Mouse (Mus musculus) gastrocnemius, adult 8-10 months (tissue): ENCODE results near the gene Ntm. TPM values are rescaled to one million over a fixed set of nuclear protein-coding genes. Genes with fewer than 3 reads are reported as not detected.

Experiments
- DNase-seq, 2 experiments: peaks; one replicate each; pipeline ENCODE4 v3.0.0; 2022; ENCODE audit warnings: low spot score in 2 of 2
- total RNA-seq, 4 experiments: library from RNA; stranded (reverse); gene quantifications; 2 replicates each; pipeline ENCODE4 v1.2.4; 2022

Gene Ntm
- total RNA-seq, 4 experiments from 2014 or later, result 0.46 to 0.92 (median 0.72) TPM

DNA sequence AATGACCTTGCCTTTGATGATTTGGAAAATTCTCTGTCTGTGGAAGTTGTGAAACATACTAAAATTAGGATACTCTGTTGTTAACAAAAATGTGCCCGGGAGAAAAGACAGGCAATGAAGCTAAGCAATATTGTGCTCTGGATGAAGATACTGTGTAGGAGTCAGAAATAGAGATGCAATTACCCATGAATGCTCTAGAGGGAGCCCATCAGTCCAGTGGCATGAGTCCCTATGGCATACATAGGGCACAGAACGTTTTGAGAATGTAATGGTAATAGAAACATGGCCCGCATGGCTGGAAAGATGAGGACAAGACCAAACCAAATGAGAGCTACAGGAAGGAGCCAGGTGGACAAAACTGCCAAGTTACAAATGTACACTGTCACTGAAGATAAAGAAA, 712.1 kb downstream of the Ntm start:
- no peak for DNase-seq

DNA sequence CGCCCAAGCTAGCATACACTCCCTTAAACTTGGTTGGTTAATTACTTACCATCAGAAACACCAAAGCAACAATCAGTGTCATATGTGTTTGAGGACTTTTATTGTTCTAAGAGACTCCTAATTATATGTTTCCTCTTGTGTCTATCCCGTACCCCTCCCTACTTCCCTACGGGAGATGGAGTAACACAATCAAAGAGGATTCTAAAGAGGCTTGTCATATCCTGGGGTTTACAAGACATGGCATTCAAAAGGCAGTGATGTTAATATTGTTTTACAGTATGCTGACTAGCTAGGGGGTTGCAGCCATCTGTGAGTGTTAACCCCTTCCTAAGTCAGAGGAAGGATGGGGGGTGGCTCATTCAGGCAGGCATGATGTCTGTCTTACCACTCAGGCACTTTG, 715.1 kb downstream of the Ntm start:
- no peak for DNase-seq

DNA sequence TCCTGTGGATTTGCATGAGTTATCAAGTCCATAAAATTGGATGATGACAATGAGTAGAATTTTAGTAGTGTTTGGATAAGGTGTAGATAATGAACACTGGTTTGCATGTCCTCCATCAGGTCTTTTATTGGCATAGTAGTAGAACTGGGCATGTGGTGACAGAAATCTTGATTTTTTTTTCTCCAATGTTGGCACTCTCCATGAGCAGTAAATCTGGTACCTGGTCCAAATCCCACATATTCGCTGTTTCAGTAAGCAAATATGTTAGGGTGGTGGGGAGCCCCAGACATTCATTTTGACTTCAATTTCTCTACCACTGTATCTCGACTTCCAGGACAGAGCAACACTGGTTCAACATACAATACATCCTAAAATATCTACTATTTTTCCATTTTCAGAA, 718.9 kb downstream of the Ntm start:
- DNase-seq, result no peak

DNA sequence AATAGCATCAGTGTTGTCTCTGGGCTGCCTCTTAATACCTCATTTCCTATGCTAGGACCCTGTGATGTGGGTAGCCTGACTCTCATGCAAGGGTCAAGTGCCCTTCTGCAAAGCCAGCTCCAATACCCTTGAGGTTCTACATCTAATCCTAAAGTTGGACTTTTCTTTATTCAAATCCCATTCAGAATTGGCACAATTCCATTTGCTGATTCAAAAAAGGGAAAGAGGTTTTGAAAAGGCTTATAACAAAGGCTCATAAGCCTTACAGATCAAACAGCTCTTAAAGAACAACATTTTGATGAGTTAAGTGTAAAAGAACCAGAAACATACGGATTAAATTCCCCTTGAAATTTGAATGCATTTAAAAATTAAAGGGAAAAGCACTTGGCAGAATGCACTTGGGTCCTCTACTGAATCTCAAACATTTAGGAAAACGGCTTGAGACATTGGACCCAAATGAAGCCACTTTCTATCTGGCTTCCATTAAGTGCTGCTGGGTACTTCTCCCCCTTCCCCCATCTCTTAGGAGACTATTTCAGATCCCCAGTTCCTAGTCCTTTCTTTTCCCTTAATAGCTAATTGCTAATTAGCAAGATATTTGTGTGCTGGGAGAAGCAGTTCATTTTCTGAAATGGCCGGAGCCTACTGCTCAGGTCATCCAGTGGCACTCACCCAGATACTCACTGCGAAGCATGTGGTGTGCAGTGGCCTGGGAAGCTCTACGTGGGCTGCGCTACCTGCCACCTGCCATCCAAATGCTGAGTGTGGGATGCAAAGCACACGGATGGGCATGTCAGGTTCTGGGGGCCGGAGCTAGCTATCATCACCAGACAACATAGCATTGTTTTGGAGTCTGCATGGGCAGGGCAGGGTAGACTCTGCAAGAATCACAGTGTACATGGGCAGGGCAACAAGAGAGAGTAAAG, 720.2 kb downstream of the Ntm start:
- DNase-seq, result no peak

- no peak for DNase-seq
These were observed 722.1 kb downstream of the Ntm start for GRCm38 (mm10) chr9:29240797-29241196.

DNA sequence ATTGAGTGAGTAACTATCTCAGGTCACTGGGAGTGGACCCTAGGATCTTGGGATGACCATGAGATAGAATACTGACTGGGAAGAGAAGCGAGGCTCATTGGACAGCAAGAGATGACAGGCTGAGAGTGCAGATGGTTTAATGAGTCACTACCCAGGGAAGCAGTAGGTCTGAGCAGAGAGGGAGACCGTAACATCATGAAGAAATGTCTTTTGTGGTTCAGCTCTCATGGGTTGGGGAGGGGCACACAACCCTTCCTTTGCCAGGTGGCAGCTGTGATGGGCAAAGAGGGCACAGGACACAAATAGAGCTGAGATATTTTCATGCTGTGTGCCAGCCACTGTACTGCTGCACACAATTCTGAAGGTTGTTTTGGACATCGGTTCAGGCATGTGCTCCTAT, 724.0 kb downstream of the Ntm start:
- no peak for DNase-seq

DNA sequence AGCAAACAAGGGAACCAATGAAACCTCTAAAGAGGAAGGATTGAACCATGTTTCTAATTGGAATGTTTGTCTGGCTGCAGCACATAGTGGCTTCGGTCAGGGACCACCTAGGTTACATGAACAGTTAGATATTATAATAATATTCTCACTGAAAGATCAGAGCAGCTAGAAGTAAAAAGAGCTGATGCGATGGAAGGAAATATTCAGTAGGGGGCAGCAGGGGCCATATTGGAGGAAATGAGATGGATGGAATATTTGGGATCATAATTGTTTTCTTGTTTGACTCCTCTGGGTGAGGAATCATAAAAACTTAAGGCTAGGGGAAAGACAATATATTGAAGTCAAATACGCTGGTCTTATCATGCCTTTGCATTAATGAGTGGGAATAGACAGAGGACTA, 726.2 kb downstream of the Ntm start:
- no peak for DNase-seq

DNA sequence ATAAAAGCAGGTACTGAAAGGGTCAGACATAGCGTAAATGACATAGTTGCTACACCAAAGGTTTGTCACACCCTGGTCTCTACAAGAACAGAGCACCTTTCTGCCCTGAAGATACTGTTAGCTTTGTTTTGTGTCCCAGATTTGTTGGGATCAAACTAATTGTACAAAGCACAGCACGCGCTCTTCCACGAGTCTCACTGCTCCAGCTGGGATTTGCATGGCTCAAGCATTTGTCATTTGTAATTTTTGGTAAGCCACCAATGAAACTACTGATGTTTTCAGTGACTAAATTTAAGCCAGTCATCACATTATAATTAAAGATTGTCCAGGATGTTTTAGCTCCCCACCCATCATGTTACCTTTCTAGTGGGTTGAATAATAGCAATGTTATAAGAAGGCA, 735.2 kb downstream of the Ntm start:
- no peak for DNase-seq

DNA sequence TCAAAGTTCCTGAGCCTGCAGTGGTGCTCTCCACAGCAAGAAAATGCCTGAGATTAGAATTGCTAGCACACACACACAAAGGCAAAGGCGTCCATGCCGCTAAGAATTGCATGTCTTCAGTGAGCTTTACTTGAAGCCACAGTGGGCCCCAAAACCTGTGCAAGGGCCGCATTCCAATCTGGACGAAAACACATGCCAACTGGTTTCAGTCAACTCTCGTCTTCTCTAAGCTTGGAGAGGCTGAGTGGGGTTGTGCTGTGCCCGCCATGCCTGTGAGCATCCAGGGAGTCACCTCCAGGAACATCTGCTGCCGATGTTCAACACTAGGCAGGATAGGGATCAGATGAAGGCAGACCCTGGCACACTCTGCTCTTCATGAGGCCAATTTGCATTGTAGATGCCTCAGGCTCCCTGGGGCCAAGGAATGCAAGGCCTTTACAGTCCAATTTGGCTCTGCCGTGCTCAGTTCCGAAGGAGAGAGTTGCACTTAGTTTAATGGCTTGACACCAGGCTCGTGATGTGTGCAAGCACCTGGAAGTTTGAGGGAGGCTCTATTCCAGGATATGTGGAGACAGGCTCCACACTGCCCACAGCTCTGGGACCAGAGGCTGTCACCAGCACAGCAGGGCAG, 739.9 kb downstream of the Ntm start:
- no peak for DNase-seq

DNA sequence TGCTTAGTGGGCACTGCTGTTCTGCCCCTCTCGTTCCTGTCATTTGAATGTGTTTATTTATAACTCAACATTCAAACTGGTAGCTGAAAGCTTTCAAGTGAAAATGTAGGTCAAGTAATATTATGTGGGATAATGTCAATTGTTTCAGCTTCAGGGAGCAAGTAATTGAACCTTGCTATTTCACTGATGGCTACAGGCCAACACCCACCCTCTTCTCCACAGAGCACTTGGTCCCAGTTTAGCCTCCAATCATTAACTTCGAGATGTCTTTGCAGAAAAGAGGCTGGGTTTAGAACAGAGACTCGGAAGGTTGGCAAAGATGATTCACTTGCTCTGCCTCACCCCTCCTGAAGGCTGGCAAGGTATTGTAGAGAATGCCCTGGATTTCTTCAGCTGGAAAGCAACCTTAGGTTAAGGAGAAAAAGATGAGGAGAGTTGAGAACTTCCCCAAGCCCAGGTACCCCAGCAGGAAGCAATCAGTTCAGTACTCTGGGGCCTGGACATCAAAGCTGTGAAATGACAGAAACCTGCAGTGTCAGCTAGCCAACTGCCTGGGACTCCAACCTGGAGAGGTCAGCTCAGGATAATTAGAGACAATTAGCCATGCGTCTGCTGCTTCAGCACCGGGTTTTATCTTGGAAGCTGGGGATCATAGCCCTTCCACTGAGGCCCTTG, 741.9 kb downstream of the Ntm start:
- DNase-seq, result no peak

DNA sequence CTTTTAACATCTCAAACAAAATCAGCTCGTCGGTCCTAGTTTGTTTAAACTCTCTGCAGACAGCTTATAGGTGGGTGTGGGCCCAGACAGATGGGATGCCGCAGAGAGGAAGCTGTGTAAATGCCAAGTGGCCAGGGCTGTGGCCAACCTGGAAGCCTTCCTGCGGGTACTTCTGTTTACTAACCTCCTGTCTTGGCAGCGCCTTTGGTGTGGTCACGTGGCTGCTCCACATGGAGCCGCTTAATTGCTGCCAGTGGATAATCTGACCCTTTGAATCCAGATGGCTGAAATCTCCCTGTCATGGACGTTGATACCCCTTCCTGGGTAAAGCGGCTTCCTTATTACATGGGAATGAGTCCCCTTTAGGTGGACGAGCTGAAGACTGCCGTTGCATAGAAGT, 742.4 kb downstream of the Ntm start:
- peak in 1 of 2 experiments; percentile 12 for DNase-seq

- no peak for DNase-seq
These were observed 745.0 kb downstream of the Ntm start for GRCm38 (mm10) chr9:29217951-29218350.

GRCm38 (mm10) chr9:29216528-29216927, 746.4 kb downstream of the Ntm start:
- no peak for DNase-seq

DNA sequence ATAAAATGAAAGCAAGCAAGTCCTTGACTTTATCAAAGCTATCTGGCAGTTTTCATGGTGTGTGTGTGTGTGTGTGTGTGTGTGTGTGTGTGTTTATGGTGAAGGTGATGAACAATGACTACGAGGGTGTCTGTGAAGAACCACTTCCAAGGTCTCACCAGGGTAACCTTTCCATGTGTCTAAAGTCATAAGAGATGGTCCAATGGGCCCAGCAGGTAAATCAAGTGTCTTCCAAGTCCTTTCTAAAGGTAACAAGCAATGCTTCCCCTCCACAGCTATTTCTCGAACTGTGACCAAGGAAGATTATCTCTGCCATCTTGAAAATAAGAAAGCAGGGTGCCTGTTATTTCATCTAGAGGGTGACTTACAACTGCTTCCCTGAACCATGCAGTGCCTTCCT, 747.1 kb downstream of the Ntm start:
- no peak for DNase-seq

DNA sequence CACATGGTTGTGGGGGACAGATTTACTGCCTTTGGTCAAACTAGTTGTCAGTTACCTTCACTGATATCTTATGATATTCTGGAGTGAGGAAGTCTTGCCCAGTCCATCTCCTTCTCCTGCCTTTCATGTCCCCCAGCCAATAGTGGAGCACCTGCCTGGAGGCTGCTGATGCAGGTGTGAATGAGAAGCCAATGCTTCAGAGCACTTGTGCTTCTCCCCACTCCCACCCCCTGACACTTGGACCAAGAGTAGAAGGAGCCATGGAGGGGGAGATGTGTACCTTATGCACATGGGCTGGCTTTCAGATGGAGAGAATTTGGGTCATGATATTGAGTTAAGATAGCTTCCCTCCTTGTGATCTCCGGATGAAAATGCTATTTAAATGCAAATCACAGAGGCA, 747.7 kb downstream of the Ntm start:
- no peak for DNase-seq

- no peak for DNase-seq
These were observed 753.7 kb downstream of the Ntm start for GRCm38 (mm10) chr9:29209243-29209642.

DNA sequence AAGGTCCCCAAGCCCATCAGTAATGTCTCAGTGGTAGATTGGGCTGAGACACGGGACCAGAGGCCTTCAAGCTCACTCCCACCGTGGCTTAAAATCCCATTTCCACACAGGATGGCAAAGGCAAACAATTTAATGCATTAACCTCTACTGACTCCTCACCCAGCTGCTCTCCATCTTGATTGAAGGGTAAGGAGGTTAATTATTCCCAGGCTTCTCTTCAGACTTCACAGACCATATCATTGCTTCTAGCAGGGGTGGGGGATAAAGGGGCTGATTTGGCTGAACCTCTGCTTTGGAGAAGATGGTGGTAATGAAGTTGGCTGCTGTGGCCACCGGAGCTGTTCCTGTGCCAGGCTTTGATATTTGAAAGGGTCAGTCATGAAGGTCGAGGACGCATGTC, 754.8 kb downstream of the Ntm start:
- DNase-seq, result no peak

DNA sequence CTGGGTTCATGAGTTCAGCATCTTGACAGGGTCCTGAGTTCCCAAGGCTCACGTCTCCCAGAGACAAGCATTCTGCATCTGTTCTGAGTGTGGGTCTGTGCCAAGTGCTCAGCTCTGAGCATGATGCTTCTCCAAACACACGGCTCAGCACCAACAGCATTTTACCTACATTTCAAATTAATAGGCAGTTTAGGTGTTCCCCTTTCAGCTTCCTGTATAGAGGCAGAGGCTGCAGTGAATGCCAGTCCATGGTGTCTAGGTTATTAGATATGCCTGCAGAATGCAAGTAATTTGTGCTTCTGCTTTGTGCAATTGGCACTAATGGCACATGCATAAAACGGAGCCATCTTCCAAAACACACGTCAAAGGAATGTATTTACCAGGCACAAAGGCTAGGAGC, 757.3 kb downstream of the Ntm start:
- no peak for DNase-seq

DNA sequence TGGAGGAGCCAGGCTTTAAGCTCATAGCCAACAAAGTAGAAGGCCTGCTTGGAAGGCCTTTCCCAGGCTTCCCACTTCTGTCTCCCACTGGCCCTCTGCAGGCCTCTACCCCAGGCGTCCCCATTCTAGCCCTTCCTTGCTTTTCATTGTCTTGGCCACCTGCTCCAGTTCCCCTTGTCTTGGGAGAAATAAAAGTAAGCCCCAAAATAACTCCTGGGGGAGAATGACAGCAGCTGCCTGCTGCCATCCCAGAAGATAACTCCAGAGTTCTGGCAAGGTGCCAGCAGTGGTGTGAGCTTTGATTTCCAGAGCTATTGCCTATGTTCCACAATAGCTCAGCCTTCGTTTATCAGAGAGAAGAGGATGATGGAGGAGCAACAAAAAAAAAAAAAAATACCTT, 760.7 kb downstream of the Ntm start:
- DNase-seq, result no peak

GRCm38 (mm10) chr9:29201163-29202053, 761.5 kb downstream of the Ntm start:
- no peak for DNase-seq

- DNase-seq, result no peak
These were observed 765.9 kb downstream of the Ntm start for GRCm38 (mm10) chr9:29197046-29197445.
